Mouse (Mus musculus): Measurements from ENCODE around the gene Tmem120a. TPM values are rescaled to one million over a fixed set of nuclear protein-coding genes. Genes with fewer than 3 reads are reported as not detected.

Gene Tmem120a
- total RNA-seq, 2 experiments from 2014 or later: 11.9 to 15.8 TPM

DNA sequence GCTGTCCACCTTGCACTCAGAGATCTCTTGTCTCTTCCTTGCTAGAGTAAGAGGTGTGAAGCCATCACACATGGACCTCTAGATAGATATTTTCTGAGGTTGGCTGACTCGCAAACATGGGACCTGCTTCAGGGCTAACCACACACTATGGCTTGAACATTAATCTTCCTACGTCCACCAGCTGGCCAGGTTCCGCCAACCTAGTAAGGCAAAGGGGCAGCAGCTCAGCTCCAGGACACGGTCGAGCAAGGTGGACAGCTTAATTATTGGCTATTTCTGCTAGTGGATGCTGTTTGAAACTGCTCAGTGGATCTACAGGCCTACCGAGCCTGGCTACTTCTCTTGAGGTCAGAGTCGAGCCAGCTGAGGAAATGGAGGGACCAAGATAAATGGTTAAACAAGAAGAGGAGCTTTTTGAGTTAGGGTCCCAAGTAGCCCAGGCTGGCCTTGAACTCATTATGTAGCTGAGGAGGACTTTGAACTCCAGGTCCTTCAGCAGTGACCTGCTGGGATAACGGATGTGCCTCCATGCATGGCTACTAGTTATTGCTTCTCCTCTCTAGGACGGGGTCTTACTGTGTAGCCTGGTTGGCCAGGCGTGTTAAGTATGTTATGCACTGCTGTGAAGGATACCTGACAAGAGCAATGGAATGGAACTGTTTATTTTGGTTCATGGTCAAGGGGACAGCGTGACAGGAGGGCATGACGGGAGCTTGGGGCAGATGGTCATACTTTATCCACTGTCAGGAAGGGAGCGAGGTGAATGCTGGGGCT is 32.5 kb downstream of the Tmem120a start:
- DNase-seq (ENCODE audit: low spot score in 2 of 2): no peak

DNA sequence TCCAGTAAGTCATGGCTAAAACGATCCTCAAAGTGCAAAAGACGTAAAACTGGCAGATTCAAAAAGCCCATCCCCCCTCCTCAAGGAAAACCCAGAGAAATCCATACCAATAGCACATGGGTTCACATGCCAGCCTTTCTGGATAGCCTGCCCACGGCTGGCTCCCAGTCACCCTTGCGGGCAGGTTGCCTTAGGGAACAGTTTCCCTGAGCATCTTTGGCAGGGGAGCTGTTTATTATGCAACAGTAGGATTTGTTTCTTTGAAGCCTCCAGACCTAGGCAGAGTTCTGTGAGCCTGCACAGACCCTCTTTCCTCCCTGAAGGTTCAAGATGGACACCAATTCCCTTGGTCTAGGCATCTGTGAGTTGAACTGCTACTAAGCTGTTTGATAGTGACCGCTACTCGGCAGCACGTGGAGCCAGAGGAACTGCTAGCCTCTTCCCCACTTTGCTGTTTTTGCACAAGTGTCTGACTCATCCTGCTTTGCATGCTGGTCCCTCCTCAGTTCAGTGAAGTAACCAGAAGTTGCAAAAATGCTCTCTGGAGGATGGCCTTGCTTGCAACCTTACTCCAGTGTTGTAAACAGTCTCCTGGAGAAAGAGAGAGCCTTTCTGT is 33.5 kb downstream of the Tmem120a start:
- DNase-seq (ENCODE audit: low spot score in 2 of 2): no peak

DNA sequence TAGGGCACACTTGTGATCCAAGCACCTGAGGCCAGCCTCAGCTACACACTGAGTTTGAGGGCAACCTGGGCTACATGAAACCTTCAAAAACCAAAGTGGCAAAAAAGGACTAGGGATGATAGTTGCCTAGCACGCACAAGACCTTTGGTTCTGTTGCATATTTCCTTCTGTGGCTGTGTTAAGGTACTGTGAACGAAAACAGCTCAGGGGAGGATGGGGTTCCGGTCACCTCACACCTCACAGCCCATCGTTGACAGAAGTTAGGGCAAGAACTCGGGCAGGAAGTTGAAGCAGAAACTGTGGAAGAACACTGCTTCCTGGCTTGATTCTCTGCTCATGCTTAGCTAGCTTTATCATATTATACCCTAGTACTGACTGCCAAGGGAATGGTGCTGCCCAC is 34.5 kb downstream of the Tmem120a start:
- DNase-seq (ENCODE audit: low spot score in 2 of 2): no peak

DNA sequence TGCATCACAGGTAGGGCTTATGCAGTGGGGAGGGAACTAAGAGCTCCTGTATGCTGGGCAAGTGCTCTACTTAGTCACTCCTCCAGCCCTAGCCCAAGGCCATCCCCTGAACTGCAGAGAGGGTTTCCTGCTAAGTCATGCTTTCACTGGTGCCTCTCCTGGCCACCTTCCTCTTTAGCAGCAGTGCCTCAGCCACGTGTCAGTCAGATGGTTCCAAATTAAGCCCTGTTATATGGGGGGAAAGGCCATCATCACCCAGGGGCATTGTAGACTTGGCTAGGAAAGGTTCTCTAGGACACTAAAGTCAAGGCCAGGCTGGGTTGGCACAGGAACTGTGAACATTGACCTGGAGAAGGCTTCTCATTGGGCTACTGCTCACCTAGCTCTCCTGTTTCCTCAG is 36.4 kb downstream of the Tmem120a start:
- DNase-seq (ENCODE audit: low spot score in 2 of 2): no peak

DNA sequence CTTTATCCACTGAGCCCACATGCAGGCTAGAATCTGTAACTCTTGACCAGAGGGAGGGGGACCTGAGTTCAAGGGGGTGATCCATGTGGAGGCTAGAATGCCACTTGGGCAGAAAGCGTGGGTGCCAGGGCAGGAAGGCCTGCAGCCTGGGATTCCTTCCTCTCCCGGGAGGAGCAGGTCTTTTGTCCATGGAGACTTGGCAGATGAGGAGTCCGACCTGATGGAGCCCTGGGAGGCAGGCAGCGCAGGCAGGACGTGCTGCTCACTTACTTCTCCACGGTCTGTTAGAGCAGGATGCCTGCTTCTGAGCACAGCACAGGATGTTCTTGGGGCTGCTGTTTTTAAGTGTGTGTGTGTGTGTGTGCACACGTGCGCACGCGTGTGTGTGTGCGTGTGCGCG is 37.2 kb downstream of the Tmem120a start:
- no peak for DNase-seq (ENCODE audit: low spot score in 2 of 2)

DNA sequence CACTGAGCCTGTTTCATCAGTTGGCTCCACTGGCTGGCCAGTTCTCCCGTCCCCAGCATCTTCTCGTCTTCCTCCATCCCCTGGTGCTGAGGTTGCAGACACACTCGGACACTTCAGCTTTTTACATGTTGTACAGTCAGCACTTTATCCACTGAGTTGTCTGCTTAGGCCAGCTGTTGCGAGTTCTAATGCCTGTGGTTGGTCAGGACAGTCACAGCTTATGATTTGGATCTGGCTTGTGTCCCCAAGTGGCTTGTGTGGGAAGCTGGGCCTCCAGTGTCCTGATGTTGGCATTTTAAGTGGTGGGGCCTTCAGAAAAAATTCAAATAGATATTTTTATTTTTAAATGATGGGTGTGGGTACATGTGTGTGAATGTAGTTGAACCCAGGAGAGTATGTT is 38.9 kb downstream of the Tmem120a start:
- DNase-seq (ENCODE audit: low spot score in 2 of 2): no peak

DNA sequence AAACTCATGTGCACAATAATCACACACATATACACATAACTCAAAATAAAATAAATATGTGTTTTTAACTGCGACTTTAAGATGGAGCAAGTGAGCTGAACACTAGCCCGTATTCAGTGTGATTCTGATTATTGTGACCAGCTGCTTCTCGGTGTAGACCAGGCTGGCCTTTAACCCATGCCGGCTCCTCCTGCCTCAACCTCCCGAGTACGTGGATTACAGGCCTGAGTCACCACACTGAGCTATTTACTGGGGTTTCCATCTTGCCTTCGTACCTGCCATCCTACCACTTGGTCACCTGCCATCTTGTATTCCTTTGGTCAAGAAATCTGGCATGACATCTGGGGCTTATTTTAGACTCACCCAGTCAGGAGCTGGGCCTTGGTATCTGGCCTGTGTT is 40.8 kb downstream of the Tmem120a start:
- DNase-seq (ENCODE audit: low spot score in 2 of 2): no peak

DNA sequence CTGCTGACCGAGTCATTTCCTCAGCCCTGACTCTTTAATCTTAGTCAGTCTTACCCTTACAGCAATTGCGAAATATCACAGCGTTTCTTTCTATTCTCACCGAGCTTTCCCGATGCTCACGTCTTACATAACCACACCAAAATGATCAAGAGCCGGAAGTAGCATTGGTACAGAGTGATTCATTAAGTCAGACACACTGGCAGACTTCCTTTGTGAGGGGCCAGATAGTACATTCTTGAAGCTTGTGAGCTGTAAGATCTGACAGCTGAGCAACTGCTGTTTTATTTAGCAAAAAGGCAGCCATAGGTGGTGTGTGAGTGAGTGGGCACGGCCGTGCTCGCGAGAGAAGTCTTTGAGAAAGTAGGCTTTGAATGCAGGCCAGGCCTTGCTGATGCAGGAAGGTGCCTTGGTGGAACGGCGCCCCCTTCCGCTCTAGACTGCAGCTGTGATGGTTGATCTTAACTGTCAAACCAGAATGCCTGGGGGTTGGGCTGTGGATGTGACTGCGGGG is 41.5 kb downstream of the Tmem120a start:
- DNase-seq (ENCODE audit: low spot score in 2 of 2): no peak

DNA sequence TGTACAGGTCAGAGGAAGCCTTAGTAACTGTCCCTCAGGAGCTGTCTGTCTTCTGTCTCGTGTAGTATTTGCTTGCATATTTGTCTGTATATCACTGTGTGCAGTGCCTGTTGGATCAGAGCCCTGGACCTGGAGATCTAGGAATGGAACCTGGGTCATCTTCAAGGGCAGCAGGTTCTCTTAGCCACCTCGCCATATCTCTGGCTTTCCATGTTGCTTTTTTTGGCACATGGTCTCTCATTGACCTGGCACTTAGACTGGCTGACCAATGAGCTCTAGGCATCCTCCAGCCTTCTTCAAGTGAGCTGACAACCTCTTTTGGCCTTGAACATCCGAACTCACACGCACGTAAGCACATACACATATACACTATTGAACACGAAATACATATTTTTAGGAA is 42.1 kb downstream of the Tmem120a start:
- no peak for DNase-seq (ENCODE audit: low spot score in 2 of 2)

DNA sequence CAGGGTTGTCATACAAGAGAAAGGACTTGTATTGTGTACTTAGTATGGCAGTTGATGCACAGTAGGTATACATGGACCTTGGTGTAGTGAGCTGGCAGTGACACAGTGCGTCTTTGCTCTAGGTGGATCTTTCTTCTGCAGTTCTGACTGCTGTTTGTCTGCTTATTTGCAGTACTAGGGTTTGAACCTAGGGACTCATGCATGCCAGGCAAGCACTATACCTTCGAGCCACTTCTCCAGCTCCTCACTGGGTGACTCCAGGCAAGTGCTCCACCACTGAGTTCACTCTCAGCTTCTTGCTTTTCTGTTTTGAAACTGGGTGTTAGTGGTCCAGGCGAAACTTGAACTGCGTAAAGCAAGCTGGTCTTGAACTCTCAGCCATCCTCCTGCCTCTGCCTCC is 42.6 kb downstream of the Tmem120a start:
- no peak for DNase-seq (ENCODE audit: low spot score in 2 of 2)

DNA sequence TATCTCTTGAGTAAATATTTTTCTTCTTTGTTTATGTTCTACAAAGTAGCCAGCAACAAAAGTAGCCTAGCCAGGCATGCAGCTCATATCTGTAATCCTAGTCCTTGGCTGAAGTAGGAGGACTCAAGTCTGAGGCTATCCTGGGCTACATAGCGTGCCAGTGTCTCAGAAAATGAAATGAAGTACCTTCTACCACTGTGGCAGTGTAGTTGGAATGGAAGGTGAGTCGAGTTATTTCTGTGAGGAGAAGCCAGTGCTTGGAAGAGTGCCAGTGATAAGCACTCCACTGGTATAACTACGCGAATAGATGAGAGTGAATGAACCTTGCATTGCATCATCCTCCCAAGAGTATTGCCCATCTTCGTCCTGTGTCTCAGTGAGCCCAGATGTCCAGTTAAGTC is 46.5 kb downstream of the Tmem120a start:
- DNase-seq (ENCODE audit: low spot score in 2 of 2): no peak

DNA sequence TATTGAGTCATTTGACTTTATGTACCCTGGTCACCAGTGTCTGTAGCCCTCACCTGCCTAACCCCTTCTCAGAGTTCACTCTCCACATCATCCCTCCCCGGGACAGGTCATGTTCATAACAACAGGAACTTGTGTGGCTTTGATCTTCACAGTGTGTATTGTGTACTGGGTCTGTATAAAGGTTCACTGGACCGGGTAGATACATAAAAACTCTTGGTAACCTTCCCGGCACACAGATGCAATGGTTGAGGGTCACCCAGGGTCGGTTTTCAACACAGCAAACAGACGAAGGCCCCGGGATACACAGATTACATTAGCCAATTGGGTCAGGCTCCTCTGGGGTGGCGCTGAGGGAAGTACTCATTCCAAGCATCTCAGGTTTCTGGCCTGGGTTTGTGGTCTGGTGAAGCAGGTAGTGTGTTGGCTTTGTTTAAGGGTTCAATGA is 48.9 kb downstream of the Tmem120a start:
- DNase-seq (ENCODE audit: low spot score in 2 of 2): no peak

DNA sequence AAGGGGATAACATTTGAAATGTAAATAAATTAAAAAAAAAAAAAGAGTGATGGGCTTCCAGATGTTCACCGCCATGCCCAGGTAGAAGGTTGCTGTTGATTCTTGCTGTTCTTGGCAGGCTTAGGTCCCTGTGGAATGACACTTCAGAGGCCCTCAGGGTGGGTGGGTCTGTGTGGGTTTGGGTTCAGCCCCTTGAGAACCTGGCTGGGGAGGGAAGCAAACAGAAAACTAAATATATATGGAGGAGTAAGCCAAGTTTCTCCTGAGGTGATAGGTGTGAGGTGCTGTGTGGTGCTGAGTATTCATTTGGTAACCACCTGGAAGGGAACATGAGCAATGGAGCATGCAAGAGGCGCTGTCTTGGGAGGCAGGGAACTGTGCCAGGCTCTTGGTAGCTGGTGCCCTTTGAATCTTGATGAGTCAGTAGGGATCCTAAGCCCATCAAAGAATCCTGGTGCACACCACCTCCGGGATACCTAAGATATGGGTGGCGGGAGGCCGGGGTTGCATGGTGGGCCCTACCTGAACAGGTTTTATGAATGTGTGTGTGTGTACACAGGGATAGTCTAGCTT is 50.9 kb downstream of the Tmem120a start:
- no peak for DNase-seq (ENCODE audit: low spot score in 2 of 2)

DNA sequence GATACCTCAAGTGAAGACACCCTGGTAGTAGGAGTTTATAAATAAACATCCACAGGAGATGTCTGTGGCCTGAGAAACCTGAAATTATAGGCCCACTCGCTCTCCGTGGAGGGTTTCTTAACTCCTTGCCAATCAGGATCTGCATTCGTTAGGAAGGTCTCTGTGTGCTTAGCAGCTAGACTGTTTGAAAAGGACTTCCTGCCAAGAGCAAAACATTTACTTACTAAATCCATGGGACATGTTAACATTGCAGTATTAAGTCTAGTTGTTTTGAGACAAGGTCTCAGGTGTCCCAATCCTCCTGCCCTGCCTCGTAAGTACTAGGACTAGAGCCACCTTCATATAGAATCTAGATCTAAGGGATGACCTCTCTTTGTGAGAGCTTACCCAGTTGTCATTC is 53.0 kb downstream of the Tmem120a start:
- DNase-seq (ENCODE audit: low spot score in 2 of 2): no peak

DNA sequence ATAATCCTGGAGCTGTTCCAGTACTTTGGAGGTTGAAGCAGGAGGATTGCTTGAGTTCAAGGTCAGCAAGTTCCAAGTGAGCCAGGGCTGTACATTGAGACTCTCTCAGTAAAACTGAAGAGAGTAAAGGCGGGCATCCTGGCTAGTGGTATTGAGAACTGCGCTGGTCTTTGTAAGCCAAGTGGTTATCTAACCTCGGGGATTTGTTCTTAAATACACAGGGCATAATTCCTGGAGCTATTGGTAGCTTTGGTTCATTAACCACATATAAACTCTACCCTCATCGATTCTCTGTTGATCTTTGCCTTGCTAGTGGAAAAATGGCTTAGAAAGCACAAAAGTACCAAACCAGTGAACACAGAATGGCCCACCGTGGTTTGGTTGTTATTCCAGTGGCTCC is 53.8 kb downstream of the Tmem120a start:
- no peak for DNase-seq (ENCODE audit: low spot score in 2 of 2)

Small RNA genes within 50 kb of the gene (microRNA-seq; reads per million reads assigned to microRNA genes)
- gene Mir7034: not detected

Other genes starting within 250 kb of the Tmem120a start
- 100 to 1,000 TPM; 125 to 128 TPM for gene Hip1, start 199.3 kb downstream of the Tmem120a start, total RNA-seq (2021)
- not detected for gene Ccl26, start 180.9 kb downstream of the Tmem120a start, total RNA-seq (2021)
- gene Ccl24, start 171.4 kb downstream of the Tmem120a start, total RNA-seq (2021): 1 to 10 TPM; 3.8 to 5.2 TPM
- gene Rhbdd2, start 111.8 kb downstream of the Tmem120a start, total RNA-seq (2021): 10 to 100 TPM; 14.9 to 18.9 TPM
- 10 to 100 TPM; 39.2 to 41.9 TPM for gene Por, start 74.4 kb downstream of the Tmem120a start, total RNA-seq (2021)
- gene Styxl1, start 33.9 kb upstream of the Tmem120a start, total RNA-seq (2021): under 1 TPM; 0.47 to 0.49 TPM
- 100 to 1,000 TPM; 712 to 717 TPM for gene Mdh2, start 34.0 kb upstream of the Tmem120a start, total RNA-seq (2021)
- under 1 TPM; 0.08 to 0.12 TPM for gene Srrm3, start 62.4 kb upstream of the Tmem120a start, total RNA-seq (2021)
- gene Hspb1, start 143.5 kb upstream of the Tmem120a start, total RNA-seq (2021): 100 to 1,000 TPM; 499 to 513 TPM
- gene Ywhag, start 190.2 kb upstream of the Tmem120a start, total RNA-seq (2021): 100 to 1,000 TPM; 340 to 349 TPM
- 1 to 10 TPM; 1.3 to 1.6 TPM for gene Ssc4d, start 230.1 kb upstream of the Tmem120a start, total RNA-seq (2021)
- not detected for gene Zp3, start 235.7 kb upstream of the Tmem120a start, total RNA-seq (2021)

All from gastrocnemius, postnatal 4 days (tissue).